Mouse (Mus musculus) MN1 (cell line): ENCODE measurements at regions not wholly inside any gene's neighbourhood (a gene's known extent, or its start where the extent isn't known, plus 50 kb on each side); places are given as distances from the start of the nearest gene placed in this dataset.

ENCODE experiments used
- DNase-seq: peaks from one replicate; pipeline ENCODE4 v3.0.0-alpha.2; 2016; ENCODE audit warnings: low spot score

- DNase-seq, result no peak
Measured at GRCm38 (mm10) chr3:60311178-60311577, 161.5 kb upstream of the Mbnl1 start.

DNA sequence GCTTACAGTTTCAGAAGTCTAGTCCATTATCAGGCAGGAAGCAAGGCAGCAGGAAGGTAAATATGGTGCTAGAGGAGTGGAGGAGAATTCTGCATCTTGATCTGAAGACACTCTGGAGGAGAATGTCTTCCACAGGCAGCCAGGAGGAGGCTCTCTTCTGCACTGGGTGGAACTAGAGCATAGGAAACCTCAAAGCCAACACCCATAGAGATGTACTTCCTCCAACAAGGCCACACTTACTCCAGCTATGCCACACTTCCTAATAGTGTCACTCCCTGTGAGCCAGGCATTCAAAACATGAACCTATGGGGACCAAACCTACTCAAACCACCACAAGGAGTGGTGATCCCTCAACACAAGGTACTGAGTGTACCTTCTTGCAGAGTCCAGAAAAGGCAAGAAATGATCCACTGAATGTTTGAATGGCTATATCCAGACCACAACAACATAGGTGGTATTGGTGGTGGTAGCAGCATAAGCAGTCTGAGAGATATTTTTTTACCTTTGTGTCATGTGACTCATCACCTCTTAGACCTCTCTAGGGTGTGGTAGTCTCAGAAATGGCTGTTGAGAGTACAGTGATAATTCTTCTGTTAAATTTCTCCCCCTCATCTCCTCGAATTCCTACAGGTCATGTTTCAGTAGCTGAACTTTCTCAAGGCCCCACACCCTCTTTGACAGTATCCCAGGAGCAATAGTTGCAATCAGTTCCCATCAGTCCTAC lies 152.3 kb upstream of the Mbnl1 start:
- no peak for DNase-seq

DNA sequence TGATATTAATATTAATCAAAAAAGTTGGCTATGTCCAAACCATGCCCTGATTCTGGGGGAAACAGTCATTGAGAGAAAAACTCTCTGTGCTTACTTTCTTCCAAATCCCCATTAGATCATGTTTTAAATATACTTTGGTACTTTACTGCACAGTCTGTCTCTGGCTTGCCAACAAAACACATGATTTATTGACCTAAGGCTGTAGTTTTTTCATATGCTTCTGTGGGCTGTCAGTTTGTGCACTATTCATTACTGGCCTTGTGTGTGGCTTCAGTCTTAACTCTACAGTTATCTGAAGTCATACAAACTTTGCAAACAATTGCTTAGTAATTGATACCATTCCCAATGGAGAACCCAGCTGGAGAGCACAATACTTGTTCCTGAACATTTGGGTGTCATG lies 149.1 kb upstream of the Mbnl1 start:
- no peak for DNase-seq

DNA sequence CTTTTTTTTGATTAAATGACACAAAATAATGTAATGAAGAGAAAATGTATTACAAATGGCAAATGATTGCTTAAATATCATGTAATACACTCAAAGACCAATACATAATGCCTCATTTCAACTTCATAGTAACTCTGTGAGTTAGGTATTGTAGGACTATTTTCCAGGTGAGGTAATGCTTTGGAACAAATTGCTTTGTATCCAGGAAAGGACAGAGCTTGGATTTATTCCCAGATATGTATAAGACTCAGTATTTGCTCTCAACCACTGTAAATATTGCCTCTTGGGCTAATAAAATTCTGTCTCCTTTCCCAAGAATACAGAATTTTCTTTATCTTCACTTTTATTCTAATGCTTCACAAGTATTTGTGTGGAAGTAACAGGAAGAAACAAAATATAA lies 148.2 kb upstream of the Mbnl1 start:
- DNase-seq, result no peak

DNA sequence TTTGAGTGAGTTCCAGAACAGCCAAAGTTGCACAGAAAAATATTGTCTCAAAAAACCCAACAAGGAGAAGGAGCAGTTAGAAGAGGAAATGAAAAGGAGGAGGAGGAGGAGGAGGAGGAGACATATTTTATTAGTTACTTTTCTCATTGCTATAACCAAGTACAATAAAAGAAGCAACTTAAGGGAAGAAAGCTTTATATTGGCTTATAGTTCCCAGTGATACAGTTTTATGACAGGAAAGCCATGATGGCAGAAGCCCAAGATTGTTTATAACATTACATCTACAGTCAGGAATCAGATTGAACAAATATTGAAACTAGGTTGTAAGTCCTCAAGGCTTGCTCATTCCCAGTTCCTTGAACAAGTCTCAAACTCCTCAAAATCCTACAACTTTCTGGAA lies 147.7 kb upstream of the Mbnl1 start:
- DNase-seq, result no peak

DNA sequence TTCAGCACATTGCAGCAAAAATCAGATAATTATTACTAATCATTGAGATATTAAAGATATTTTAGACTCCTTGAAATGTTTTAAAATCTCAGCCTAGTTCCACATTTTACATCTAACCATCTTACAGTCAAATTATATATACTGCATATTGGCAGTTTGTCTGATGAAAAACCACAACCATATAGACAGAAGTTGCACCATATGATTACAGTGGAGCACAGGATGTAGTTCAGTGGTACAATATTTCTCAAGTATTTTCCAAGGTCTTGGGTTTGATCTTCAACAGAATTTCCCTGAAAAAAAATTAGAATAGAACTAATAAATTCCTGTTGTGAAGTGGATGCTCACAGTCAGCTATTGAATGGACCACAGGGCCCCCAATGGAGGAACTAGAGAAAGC lies 140.2 kb upstream of the Mbnl1 start:
- no peak for DNase-seq

DNA sequence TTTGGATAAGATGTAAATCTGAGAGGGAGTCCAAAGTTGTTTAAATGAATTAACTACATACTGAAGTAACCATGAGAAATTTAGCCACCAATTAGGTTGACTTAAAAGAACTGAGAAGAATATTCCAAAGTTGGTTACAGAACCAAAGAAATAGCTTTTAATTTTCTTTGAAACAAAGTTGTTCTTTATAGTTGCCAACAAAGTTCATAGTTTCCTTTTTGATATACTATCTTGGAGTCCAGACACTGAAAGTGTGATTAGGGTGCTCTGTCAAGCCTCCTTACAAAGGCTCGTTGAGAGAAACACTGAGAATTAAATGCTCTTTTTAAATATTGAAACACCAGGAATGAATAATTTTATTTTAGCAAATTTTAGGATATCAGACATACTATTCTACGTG lies 139.0 kb upstream of the Mbnl1 start:
- no peak for DNase-seq

GRCm38 (mm10) chr3:60334133-60334532 lies 138.5 kb upstream of the Mbnl1 start:
- DNase-seq, result no peak

- DNase-seq, result no peak
Measured at GRCm38 (mm10) chr3:60346390-60346789, 126.2 kb upstream of the Mbnl1 start.

GRCm38 (mm10) chr3:60347049-60347448 lies 125.6 kb upstream of the Mbnl1 start:
- DNase-seq, result no peak

GRCm38 (mm10) chr3:60371176-60371965 lies 101.3 kb upstream of the Mbnl1 start:
- DNase-seq, result no peak

GRCm38 (mm10) chr3:60373662-60374061 lies 99.0 kb upstream of the Mbnl1 start:
- no peak for DNase-seq

DNA sequence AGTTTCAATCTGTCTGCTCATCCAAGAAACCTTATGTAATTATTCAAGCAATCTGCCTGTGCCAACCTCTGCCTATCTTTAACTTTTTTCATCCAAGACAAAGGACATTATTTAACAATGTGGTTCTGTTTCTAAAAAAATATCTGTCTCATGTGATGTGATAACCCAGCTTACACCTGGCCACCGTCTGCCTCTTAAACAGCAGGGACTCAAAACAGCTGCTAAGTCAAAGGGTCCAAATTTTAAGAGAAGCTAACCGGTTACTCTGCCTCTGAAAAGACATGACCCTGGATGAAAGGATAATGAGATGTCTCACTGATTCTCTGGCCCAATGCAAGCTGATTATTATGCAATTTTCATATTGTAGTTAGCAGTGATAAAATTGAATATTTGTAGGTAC lies 84.0 kb upstream of the Mbnl1 start:
- DNase-seq, result no peak

- DNase-seq, result no peak
Measured at GRCm38 (mm10) chr3:60389032-60389431, 83.6 kb upstream of the Mbnl1 start.

- DNase-seq, result no peak
Measured at GRCm38 (mm10) chr3:60395299-60395698, 77.3 kb upstream of the Mbnl1 start.

DNA sequence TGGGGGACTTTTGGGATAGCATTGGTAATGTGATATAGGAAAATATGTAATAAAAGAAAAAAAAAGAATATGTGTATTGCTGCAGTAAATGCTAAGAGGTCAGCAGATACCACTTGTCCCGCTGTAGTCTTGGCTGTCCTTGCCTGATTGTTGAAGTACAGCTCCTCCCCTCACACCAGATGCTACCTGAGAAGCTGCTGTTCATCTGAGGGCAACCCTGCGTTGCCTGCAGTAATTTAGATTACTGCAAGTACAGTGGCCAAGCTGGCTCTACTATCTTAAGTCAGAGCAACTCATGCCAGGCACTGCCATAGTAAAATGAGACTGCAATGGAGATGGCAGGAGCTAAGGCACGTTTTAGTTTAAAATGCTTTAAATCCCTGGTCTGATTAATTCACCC lies 75.7 kb upstream of the Mbnl1 start:
- DNase-seq, result no peak

DNA sequence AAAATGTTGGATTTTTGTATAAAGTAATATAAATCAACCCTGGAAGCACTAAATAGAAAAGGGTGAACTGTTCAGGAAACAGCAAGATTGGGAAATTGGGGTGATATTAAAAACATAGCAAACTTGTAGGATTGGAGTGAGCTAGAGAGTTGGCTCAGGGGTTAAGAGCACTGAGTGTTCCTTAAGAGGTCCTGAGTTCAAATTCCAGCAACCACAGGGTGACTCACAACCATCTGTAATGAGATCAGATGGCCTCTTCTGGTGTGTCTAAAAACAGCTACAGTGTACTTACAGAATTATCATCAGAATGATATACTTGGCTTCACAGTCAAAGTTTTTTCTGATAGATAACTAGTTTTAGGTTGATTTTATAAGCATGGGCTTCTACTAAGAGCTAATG lies 73.8 kb upstream of the Mbnl1 start:
- no peak for DNase-seq

DNA sequence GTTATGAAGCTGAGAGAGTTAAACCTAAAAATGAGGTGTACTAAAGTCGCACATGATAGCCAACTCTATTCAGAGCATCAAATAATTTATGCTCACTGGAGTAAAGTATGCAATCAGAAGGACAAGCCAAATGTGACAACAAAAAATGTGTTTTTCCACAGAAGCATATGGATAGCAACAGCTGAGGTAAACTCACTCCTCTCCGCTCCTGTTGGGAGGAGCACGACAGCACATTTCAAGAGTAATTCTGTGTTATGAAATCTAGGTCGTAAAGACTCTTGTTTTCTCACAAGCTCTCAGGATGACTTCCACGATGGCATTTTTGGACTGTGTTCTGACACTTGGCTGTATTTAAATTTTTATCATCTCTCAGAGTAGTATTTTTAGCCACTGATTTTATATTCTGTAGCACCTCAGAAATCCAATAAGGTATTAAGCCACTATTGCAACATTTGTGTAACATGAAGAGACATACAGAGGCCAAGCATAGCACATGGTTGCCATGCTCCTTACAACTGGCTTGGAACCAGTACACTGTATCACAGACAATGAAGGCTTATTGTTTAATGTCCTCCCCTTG lies 70.3 kb upstream of the Mbnl1 start:
- DNase-seq, result no peak

DNA sequence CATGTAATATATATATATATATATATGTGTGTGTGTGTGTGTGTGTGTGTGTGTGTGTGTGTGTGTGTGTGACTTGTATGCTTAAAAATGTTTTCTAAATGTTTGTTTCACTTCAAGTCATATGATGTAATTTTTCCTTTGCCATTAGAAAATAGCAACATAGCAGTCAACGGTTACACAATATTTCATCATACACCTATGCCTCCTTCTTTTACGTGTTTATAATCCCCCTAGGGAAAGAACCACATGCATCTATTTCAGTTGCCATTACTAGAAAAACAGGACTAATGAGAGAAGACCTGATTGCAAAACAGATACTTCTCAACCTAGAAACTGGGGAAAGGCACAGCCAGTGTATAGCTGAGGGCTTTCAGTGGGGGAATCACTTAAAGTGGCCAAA lies 65.2 kb upstream of the Mbnl1 start:
- peak; percentile 77 for DNase-seq

DNA sequence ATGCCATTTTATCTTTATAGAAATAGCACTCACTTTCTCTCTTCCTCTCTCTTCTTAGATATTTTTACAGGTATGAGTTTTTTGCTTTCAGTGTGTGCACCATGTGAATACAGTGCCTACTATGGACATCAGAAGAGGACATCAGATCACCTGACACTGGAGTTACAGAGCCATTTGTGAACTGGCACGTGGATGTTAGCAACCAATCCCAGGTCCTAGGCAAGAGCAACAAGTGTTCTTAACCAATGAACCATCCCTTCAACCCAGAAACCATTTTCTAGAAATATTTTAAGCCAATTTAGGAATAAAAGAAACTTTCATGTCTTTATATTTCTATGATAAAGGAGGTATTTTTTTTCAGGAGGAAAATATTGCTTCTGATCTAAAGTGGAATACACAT lies 64.7 kb upstream of the Mbnl1 start:
- peak; percentile 49 for DNase-seq

GRCm38 (mm10) chr3:60408553-60409282 lies 63.9 kb upstream of the Mbnl1 start:
- peak; percentile 67 for DNase-seq

GRCm38 (mm10) chr3:60409283-60409633 lies 63.4 kb upstream of the Mbnl1 start:
- no peak for DNase-seq

GRCm38 (mm10) chr3:60411746-60412145 lies 60.9 kb upstream of the Mbnl1 start:
- DNase-seq, result no peak
